Mouse (Mus musculus): ENCODE data around the gene Siae. TPM values are rescaled to one million over a fixed set of nuclear protein-coding genes. Genes with fewer than 3 reads are reported as not detected.

Siae gene
- polyA plus RNA-seq, 1 experiment from 2014 or later = 7.6 TPM

GRCm38 (mm10) chr9:37530031-37530887 is 25.2 kb upstream of the Siae start:
- Histone ChIP-seq H3K9me3 (no peaks in the 10 kb centered on the region), H3K36me3 (peaks cover 5% of the 10 kb centered on the region; the same call in 1 of the 2 replicates), H3K4me1 (peaks cover 46% of the 10 kb centered on the region), H3K27me3 (ENCODE audit: insufficient read depth, poor library complexity, severe bottlenecking) (peaks cover 71% of the 10 kb centered on the region), H3K27ac (peak overlapping the region; percentile 82), H3K4me3 (peak overlapping the region; percentile 61)
- DNase-seq (ENCODE audit: low spot score) = peak; percentile 86
- WGBS = under 1% methylated on average over 32 of the region's 32 CpGs

DNA sequence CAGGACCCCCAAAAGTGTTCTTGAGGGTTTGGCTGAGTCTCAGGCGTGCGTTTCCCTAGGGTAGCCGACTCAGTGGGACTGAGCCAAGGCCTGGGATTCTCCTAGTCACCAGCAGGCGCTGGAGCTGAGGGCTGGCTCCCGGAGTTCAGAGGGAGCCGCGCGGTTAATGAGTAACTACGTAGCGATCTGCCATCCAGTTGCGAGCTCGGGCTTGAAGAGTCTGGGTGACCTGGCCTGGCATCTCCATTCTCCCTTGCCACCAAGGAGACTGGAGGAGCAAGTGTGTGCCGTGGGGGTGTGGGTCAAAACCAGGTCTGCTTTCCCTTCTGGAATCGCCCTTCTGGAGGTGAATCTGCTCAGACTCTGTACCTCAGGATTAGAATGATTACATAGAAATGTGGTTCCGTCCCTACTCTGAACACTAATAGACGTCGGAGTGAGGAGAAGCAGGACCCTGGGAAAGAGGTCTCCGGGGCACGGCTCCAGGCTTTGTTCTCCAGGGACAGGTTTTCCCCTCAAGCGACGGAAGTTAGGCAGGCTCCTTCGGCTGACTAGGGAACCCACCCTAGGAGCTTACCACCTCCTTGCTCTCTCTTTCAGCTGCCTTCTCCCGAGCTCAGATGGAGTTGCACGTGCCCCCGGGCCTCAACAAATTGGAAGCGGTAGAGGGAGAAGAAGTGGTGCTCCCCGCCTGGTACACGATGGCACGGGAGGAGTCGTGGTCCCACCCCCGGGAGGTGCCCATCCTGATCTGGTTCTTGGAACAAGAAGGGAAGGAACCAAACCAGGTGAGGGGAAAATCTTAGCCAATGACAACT is 24.4 kb upstream of the Siae start:
- Histone ChIP-seq H3K4me1 (peaks cover 46% of the 10 kb centered on the region), H3K36me3 (peaks cover 5% of the 10 kb centered on the region; the same call in 1 of the 2 replicates), H3K27me3 (ENCODE audit: insufficient read depth, poor library complexity, severe bottlenecking) (peaks cover 71% of the 10 kb centered on the region), H3K4me3 (peak overlapping the region; percentile 61), H3K27ac (peak overlapping the region; percentile 82), H3K9me3 (no peaks in the 10 kb centered on the region)
- peak; percentile 85 for DNase-seq (ENCODE audit: low spot score)
- 2% methylated on average over 31 of the region's 31 CpGs for WGBS

- peaks cover 24% of the 10 kb centered on the region for H3K4me1 ChIP-seq
- peaks cover 37% of the 10 kb centered on the region for H3K27me3 ChIP-seq (ENCODE audit: insufficient read depth, poor library complexity, severe bottlenecking)
- H3K9me3 ChIP-seq = no peaks in the 10 kb centered on the region
- peaks cover 4% of the 10 kb centered on the region; the same call in 1 of the 2 replicates for H3K36me3 ChIP-seq
- H3K4me3 ChIP-seq = no peak overlapping the region
- DNase-seq (ENCODE audit: low spot score) = no peak
- 66% methylated on average over 4 of the region's 4 CpGs for WGBS
- no peak overlapping the region for H3K27ac ChIP-seq
These were observed 18.6 kb upstream of the Siae start for GRCm38 (mm10) chr9:37536851-37537250.

- Histone ChIP-seq H3K27me3 (ENCODE audit: insufficient read depth, poor library complexity, severe bottlenecking) (peaks cover 38% of the 10 kb centered on the region), H3K4me1 (peaks cover 24% of the 10 kb centered on the region), H3K27ac (0 out of 2 replicates have a peak overlapping the region, but pooled peaks have one; percentile 43), H3K4me3 (no peak overlapping the region), H3K36me3 (peaks cover 4% of the 10 kb centered on the region; the same call in 1 of the 2 replicates), H3K9me3 (no peaks in the 10 kb centered on the region)
- no peak for DNase-seq (ENCODE audit: low spot score)
- WGBS = 48% methylated on average over 5 of the region's 5 CpGs
These were observed 17.7 kb upstream of the Siae start for GRCm38 (mm10) chr9:37537658-37538250.

- Histone ChIP-seq H3K4me3 (no peak within 1 kb of the TSS), H3K27ac (peak within 1 kb of the TSS; percentile 36; the same call in 1 of the 2 replicates), H3K36me3 (peaks cover 3% of the 10 kb centered on the region; the same call in 1 of the 2 replicates), H3K27me3 (ENCODE audit: insufficient read depth, poor library complexity, severe bottlenecking) (peaks cover 34% of the 10 kb centered on the region), H3K4me1 (peaks cover 29% of the 10 kb centered on the region), H3K9me3 (no peaks in the 10 kb centered on the region)
- 46% methylated on average over 23 of the region's 23 CpGs for WGBS
- peak; percentile 65 for DNase-seq (ENCODE audit: low spot score)
These were observed 16.1 kb upstream of the Siae start, which contains the start of gene Vsig2 for GRCm38 (mm10) chr9:37539170-37540025. Gene Vsig2, plus strand, starts transcription at chr9:37539255.

GRCm38 (mm10) chr9:37540226-37540625 is 15.3 kb upstream of the Siae start:
- no peak for DNase-seq (ENCODE audit: low spot score)
- Histone ChIP-seq H3K27me3 (ENCODE audit: insufficient read depth, poor library complexity, severe bottlenecking) (peaks cover 37% of the 10 kb centered on the region), H3K9me3 (no peaks in the 10 kb centered on the region), H3K4me1 (peaks cover 38% of the 10 kb centered on the region), H3K36me3 (no peaks in the 10 kb centered on the region; the same call in 1 of the 2 replicates), H3K27ac (no peak overlapping the region), H3K4me3 (no peak overlapping the region)
- WGBS = 88% methylated on average over 4 of the region's 4 CpGs

DNA sequence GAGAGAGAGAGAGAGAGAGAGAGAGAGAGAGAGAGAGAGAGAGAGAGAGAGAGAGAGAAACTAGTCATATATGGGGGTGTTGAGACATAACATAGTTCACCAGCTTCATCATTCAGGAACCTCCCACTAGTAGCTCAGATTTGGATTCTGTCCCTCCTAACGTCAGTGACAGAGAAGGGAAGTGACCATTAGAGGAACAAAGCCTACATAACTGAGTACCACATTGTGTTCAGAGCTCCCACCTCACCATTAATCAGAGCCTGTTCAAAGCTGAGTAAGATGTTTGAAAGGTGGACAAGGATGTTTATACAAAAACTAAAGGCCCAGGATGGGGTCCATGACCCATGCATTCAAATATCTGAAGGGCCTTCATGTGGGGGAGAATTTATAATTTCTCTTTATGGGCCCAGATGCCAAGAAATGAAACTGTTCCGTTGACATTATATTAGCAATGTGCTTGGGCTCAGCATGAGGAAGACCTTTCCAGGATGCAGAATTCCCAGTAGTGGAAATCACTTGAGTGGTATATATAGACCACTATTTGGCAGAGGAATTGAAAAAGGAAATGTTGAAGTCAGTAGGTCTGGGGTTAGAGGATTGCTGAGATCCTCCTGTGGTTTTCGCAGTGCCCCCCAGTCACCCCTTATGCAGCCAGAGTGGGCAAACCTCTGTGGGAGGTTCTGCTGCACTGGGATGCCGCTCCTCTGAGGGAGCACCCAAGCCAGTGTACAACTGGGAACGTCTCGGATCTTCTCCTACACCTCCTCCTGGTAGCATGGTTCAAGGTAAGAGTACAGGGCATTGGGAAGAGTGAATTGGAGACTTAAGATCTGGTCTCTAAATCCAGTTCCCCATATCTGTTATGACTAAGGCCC is 14.6 kb upstream of the Siae start:
- Histone ChIP-seq H3K9me3 (no peaks in the 10 kb centered on the region), H3K4me1 (peaks cover 45% of the 10 kb centered on the region), H3K27me3 (ENCODE audit: insufficient read depth, poor library complexity, severe bottlenecking) (peaks cover 44% of the 10 kb centered on the region), H3K4me3 (no peak overlapping the region), H3K27ac (no peak overlapping the region), H3K36me3 (no peaks in the 10 kb centered on the region; the same call in 1 of the 2 replicates)
- 76% methylated on average over 6 of the region's 6 CpGs for WGBS
- no peak for DNase-seq (ENCODE audit: low spot score)

DNA sequence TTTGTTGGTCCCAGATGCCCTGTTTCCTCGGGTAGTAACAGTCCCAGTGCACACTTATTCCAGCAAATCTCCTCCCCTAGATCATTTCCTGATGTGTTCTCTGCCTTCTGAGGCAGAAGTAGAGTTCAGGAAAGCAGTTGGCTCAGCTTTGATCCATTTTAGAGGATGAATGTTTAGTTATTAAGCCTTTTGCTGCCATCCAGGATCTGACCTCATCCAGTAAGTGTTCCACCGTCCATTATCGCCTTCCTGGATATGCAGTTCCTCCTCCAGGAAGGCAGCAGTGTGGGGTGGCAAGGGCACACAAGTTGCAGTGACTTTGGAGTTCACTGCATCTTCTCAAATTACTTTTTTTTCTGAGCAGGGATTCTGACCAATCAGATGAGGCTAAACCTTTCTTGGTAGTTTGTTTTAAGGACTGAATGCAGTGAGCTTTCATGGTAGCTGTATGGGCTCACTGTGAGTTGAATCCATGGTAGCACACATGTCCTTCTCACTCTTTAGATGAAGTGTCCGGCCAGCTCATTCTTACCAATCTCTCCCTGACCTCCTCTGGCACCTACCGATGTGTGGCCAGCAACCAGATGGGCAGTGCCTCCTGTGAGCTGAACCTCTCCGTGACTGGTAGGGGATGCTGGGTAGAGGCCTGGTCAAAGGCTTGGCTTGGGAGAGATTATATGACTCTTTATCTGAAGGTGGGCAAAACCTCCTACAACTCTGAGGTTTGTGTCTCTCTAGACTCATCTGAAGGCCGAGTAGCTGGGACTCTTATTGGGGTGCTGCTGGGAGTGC is 13.5 kb upstream of the Siae start:
- whole genome bisulfite sequencing = 61% methylated on average over 7 of the region's 7 CpGs
- H3K27me3 ChIP-seq (ENCODE audit: insufficient read depth, poor library complexity, severe bottlenecking) = peaks cover 52% of the 10 kb centered on the region
- H3K36me3 ChIP-seq = no peaks in the 10 kb centered on the region; the same call in 1 of the 2 replicates
- H3K4me1 ChIP-seq = peaks cover 40% of the 10 kb centered on the region
- H3K9me3 ChIP-seq = no peaks in the 10 kb centered on the region
- H3K27ac ChIP-seq = no peak overlapping the region
- H3K4me3 ChIP-seq = no peak overlapping the region
- peak; percentile 69 for DNase-seq (ENCODE audit: low spot score)

DNA sequence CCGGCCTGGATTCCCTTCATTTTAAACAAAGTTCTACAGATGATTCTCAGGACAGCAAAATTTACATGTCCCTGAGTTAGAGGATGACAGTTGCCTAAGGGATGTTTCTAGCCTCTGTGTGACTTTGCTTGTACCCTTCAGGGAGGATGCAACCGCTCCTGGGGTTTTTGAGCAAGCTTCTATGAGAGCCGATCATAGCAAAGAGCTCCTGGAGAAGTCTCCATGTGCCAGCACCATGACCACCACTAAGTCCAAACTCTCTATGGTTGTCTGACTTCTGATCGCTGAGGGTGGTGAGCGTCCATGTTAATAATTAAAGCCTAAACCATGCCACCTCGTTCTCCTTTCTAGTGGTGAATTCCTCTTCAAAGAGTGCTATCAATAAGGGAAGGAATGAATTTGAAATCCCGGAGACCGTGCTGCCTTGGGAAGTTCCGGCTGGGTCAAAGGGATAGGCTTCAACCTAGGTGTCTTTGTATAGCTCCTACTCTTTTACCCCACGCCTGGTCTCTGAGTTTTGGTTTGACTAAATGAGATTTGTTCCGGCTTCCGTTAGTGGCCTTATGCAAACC is 11.5 kb upstream of the Siae start:
- DNase-seq (ENCODE audit: low spot score) = peak; percentile 73
- peaks cover 62% of the 10 kb centered on the region for H3K27me3 ChIP-seq (ENCODE audit: insufficient read depth, poor library complexity, severe bottlenecking)
- 29% methylated on average over 12 of the region's 12 CpGs for WGBS
- H3K36me3 ChIP-seq = no peaks in the 10 kb centered on the region; the same call in 1 of the 2 replicates
- H3K27ac ChIP-seq = no peak overlapping the region
- peaks cover 32% of the 10 kb centered on the region for H3K4me1 ChIP-seq
- peak overlapping the region; percentile 56 for H3K4me3 ChIP-seq
- H3K9me3 ChIP-seq = no peaks in the 10 kb centered on the region

- Histone ChIP-seq H3K27me3 (ENCODE audit: insufficient read depth, poor library complexity, severe bottlenecking) (peaks cover 62% of the 10 kb centered on the region), H3K36me3 (no peaks in the 10 kb centered on the region), H3K27ac (no peak overlapping the region; the same call in 1 of the 2 replicates), H3K4me1 (peaks cover 27% of the 10 kb centered on the region), H3K9me3 (no peaks in the 10 kb centered on the region), H3K4me3 (peak overlapping the region; percentile 56)
- under 1% methylated on average over 29 of the region's 29 CpGs for WGBS
- peak; percentile 81 for DNase-seq (ENCODE audit: low spot score)
These were observed 10.9 kb upstream of the Siae start for GRCm38 (mm10) chr9:37544447-37545165.

Measured in heart, embryonic 10.5 days (tissue).